ENCODE assay signal across 20 mouse cellular contexts in the genomic region with DNA sequence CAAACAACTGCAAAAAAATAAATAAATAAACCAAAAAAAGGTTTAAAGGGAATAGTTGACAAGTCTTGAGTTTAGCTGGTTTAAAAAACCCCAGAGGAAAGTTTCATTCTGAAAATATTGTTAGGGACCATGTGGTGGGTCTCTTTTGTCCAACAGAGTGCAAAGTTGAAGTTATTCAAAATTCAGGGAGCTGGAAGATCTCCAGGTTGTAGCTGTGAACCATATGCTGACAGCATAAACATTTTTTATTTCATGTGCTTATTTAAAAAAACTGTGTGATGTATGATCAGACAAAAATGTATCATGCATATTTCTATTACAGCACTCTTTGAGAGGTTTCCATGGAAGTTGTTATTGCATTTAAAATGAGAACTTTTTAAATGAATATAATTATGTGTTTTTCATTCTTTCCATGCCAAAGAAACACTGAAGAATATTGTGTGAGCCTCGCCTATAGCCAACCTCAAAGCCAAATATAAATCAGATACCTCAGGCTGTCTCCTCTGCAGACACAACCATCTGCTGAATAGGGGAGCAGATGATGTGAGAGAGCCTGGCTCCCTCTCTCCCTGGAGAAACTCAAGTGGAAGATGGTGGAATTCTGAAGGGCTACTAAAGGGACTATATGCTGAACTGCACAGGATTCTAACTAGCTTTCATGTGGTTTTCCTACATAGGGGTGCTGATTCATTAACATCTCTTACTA.
A peak's percentile ranks its signal among the peaks of the same experiment; 100 is the strongest.
DNase-seq lines count a peak whose midpoint lies in the region; ATAC-seq lines count a peak whose summit lies in the region.
"Had no signal": no experiment of that assay in that cellular context is flagged by ENCODE, and none has a peak within 500 bp of the region (broad histone marks: within the 10 kb centered on the region; RNA-seq: fewer than 3 reads in every experiment).

No protein-coding gene starts in this region.

- H3K36me3 ChIP-seq in embryonic facial prominence, embryonic 14.5 days (ENCODE audit: control insufficient read depth, insufficient read depth, low read length), result no peaks in the 10 kb centered on the region
- no peaks in the 10 kb centered on the region for H3K36me3 ChIP-seq in embryonic facial prominence, embryonic 10.5 days (replicated peaks)
- H3K36me3 ChIP-seq: hindbrain, embryonic 13.5 days; neural tube, embryonic 13.5 days had no signal

- WGBS in embryonic facial prominence, embryonic 14.5 days, result 27% methylated on average over 1 of the region's 1 CpGs
- WGBS in embryonic facial prominence, embryonic 10.5 days, result 74% methylated on average over 1 of the region's 1 CpGs

- H3K9ac ChIP-seq in embryonic facial prominence, embryonic 14.5 days (ENCODE audit: low read depth, low read length), result no peak overlapping the region
- H3K9ac ChIP-seq: hindbrain, embryonic 13.5 days; liver, postnatal 0 days; neural tube, embryonic 13.5 days had no signal

- no peaks in the 10 kb centered on the region for H3K27me3 ChIP-seq in embryonic facial prominence, embryonic 14.5 days (replicated peaks; ENCODE audit: control insufficient read depth, insufficient read depth, low read length)
- 0 out of 2 replicates have a peak, but pooled peaks cover 4% of the 10 kb centered on the region for H3K27me3 ChIP-seq in embryonic facial prominence, embryonic 10.5 days (replicated peaks; ENCODE audit: low read depth, poor library complexity, severe bottlenecking)
- H3K27me3 ChIP-seq: hindbrain, embryonic 13.5 days; neural tube, embryonic 13.5 days had no signal

- H3K4me1 ChIP-seq in embryonic facial prominence, embryonic 14.5 days (ENCODE audit: control insufficient read depth, insufficient read depth, low read length), result peaks cover 6% of the 10 kb centered on the region; the same call in 1 of the 2 replicates
- H3K4me1 ChIP-seq in embryonic facial prominence, embryonic 10.5 days, result 0 out of 2 replicates have a peak, but pooled peaks cover 4% of the 10 kb centered on the region
- H3K4me1 ChIP-seq: hindbrain, embryonic 13.5 days had no signal

- no peak for ATAC-seq in embryonic facial prominence, embryonic 14.5 days (ENCODE audit: low read depth)
- ATAC-seq: intestine, postnatal 0 days; liver, postnatal 0 days; Patski had no signal

- H3K4me2 ChIP-seq in embryonic facial prominence, embryonic 14.5 days (ENCODE audit: low read depth, low read length), result no peak overlapping the region
- H3K4me2 ChIP-seq: hindbrain, embryonic 13.5 days; neural tube, embryonic 13.5 days had no signal

- H3K4me3 ChIP-seq in embryonic facial prominence, embryonic 14.5 days (ENCODE audit: low read depth, low read length), result no peak overlapping the region
- H3K4me3 ChIP-seq in embryonic facial prominence, embryonic 10.5 days, result no peak overlapping the region
- H3K4me3 ChIP-seq: erythroblast, embryonic 14.5 days; hindbrain, embryonic 13.5 days; neural tube, embryonic 13.5 days had no signal

- no peak overlapping the region for H3K27ac ChIP-seq in embryonic facial prominence, embryonic 14.5 days (replicated peaks; ENCODE audit: low read depth, low read length)
- H3K27ac ChIP-seq in embryonic facial prominence, embryonic 10.5 days (replicated peaks), result no peak overlapping the region
- H3K27ac ChIP-seq: hindbrain, embryonic 13.5 days; neural tube, embryonic 13.5 days had no signal

- peak; percentile 30 for DNase-seq in embryonic facial prominence, embryonic 14.5 days (ENCODE audit: low spot score)
- no peak for DNase-seq in embryonic facial prominence, embryonic 10.5 days (ENCODE audit: low spot score)
- peak; percentile 11 for DNase-seq in layer of hippocampus, adult 9-11 months
- no peak for DNase-seq in layer of hippocampus, postnatal 25 days (ENCODE audit: extremely low spot score in 1 of 2, low spot score in 1 of 2)
- peak; percentile 65 for DNase-seq in brain, adult 2 months (ENCODE audit: low read depth, low spot score)
- DNase-seq in frontal cortex, postnatal 10 days (ENCODE audit: low spot score in 2 of 2), result peak; percentile 7 to 10
- DNase-seq in embryo, embryonic 9.5 days (ENCODE audit: extremely low spot score), result no peak
- no peak for DNase-seq in c-Kit-positive CD71-positive TER-119-positive erythroid progenitor cells, embryonic 14.5 days (ENCODE audit: low spot score)
- DNase-seq: cerebellum, adult 18-20 months; gastrocnemius, postnatal 14 days; heart, postnatal 10 days; kidney, postnatal 14 days; liver, postnatal 0 days; spleen, adult 18-20 months; thymus, postnatal 4 days had no signal

- no peaks in the 10 kb centered on the region for H3K9me3 ChIP-seq in embryonic facial prominence, embryonic 14.5 days (ENCODE audit: control insufficient read depth, low read length)
- no peaks in the 10 kb centered on the region for H3K9me3 ChIP-seq in embryonic facial prominence, embryonic 10.5 days
- H3K9me3 ChIP-seq: hindbrain, embryonic 13.5 days; neural tube, embryonic 13.5 days had no signal

Comparison
In these comparisons a context has a peak if more than half of its experiments do, and no peak if none do; other contexts are left out.
1. DNase-seq: peak in embryonic facial prominence, embryonic 14.5 days (single experiment), layer of hippocampus, adult 9-11 months (single experiment), brain, adult 2 months (single experiment) and frontal cortex, postnatal 10 days (2 of 2); none in embryonic facial prominence, embryonic 10.5 days (single experiment), layer of hippocampus, postnatal 25 days (0 of 2), embryo, embryonic 9.5 days (single experiment) and c-Kit-positive CD71-positive TER-119-positive erythroid progenitor cells, embryonic 14.5 days (single experiment).